Mouse (Mus musculus): ENCODE data around the gene Gm28845.

DNA sequence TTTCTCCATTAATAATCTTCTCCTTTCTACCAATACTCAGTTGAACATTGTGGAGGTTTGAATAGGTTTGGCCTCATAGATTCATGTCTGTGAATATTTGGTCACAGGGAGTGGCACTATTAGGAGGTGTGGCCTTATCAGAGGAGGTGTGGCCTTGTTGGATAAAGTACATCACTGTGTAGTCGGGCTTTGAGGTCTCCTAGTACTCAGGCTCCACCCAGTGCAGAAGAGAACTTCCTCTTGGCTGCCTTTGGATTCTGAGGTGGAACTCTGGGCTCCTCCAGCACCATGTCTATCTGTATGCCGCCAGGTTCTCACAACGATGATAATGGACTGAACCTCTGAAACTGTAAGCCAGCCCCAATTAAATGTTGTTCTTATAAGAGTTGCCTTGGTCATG is 22.4 kb downstream of the Gm28845 start:
- TF ChIP-seq CTCF (IDR thresholded peaks at IDR 0.05; ENCODE audit: low read depth) (no peak), EP300 (IDR thresholded peaks at IDR 0.05; ENCODE audit: low read depth) (no peak)
